Mouse (Mus musculus) cerebellum, postnatal 36 days (tissue): ENCODE results near the gene Gbf1.

ENCODE experiments used
- DNase-seq, 2 experiments: peaks; one replicate each; pipeline ENCODE4 v3.0.0; 2021 to 2022; ENCODE audit warnings: mixed read lengths in 2 of 2

The Gbf1 gene

GRCm38 (mm10) chr19:46304216-46304841 is 152.0 kb downstream of the Gbf1 start, which contains the start of gene Nfkb2:
Gene Nfkb2, plus strand, starts transcription at chr19:46304320.
- peak; percentile 81 to 82 for DNase-seq

- DNase-seq = peak in 1 of 2 experiments; percentile 12
These were observed 152.6 kb downstream of the Gbf1 start for GRCm38 (mm10) chr19:46304908-46305333.

GRCm38 (mm10) chr19:46305432-46306267 is 153.3 kb downstream of the Gbf1 start:
- DNase-seq = peak in 1 of 2 experiments; percentile 39

GRCm38 (mm10) chr19:46306268-46306610 is 153.9 kb downstream of the Gbf1 start:
- no peak for DNase-seq

GRCm38 (mm10) chr19:46306751-46307289 is 154.5 kb downstream of the Gbf1 start:
- DNase-seq = no peak

GRCm38 (mm10) chr19:46307781-46308180 is 155.5 kb downstream of the Gbf1 start:
- no peak for DNase-seq

- DNase-seq = peak in 1 of 2 experiments; percentile 18
These were observed 156.0 kb downstream of the Gbf1 start for GRCm38 (mm10) chr19:46308303-46308702.

- DNase-seq = peak; percentile 89 to 92
These were observed 156.6 kb downstream of the Gbf1 start for GRCm38 (mm10) chr19:46308706-46309435.

- peak in 1 of 2 experiments; percentile 21 for DNase-seq
These were observed 157.5 kb downstream of the Gbf1 start for GRCm38 (mm10) chr19:46309651-46310305.

- DNase-seq = no peak
These were observed 158.1 kb downstream of the Gbf1 start for GRCm38 (mm10) chr19:46310312-46310865.

GRCm38 (mm10) chr19:46311341-46311740 is 159.0 kb downstream of the Gbf1 start:
- DNase-seq = no peak

- peak in 1 of 2 experiments; percentile 12 for DNase-seq
These were observed 160.3 kb downstream of the Gbf1 start for GRCm38 (mm10) chr19:46312566-46312965.

GRCm38 (mm10) chr19:46313116-46313515 is 160.8 kb downstream of the Gbf1 start:
- DNase-seq = no peak

GRCm38 (mm10) chr19:46313591-46313990 is 161.3 kb downstream of the Gbf1 start:
- DNase-seq = no peak

GRCm38 (mm10) chr19:46314151-46314601 is 161.9 kb downstream of the Gbf1 start:
- peak in 1 of 2 experiments; percentile 30 for DNase-seq

GRCm38 (mm10) chr19:46314872-46315742 is 162.8 kb downstream of the Gbf1 start:
- no peak for DNase-seq

GRCm38 (mm10) chr19:46315752-46316610 is 163.7 kb downstream of the Gbf1 start:
- peak in 1 of 2 experiments; percentile 3 for DNase-seq

- peak; percentile 8 to 11 for DNase-seq
These were observed 164.7 kb downstream of the Gbf1 start for GRCm38 (mm10) chr19:46316846-46317545.

- DNase-seq = peak in 1 of 2 experiments; percentile 13
These were observed 165.2 kb downstream of the Gbf1 start for GRCm38 (mm10) chr19:46317546-46317885.
